7 mouse cellular contexts compared by ENCODE assay signal in the genomic region with DNA sequence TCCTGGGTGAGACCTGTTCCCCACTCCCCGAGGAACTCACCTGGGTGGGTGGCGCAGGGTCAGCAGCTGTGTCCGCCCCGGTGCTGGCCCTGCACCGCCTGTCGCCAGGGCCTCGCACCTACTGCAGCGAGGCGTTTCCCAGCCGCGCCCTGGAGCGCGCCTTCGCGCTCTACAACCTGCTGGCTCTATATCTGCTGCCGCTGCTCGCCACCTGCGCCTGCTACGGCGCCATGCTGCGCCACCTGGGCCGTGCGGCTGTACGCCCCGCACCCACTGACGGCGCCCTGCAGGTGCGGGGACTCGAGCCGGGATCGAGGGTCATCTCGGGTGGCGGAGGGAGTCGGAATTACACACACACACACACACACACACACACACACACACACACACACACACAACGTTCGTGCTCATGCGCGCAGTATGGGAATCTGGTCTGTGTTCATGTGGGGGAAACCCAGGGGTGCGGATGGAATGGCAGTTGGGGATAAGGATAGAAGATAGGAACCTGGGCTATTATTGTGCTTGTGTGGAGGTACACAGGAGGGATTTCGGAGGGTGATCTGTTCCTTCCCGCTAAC. TPM values are rescaled to one million over a fixed set of nuclear protein-coding genes. Genes with fewer than 3 reads are reported as not detected.
DNase-seq lines count a peak whose midpoint lies in the region; ATAC-seq and TF ChIP-seq lines count a peak whose summit lies in the region.

A gene (minus strand): TSS at position 251 of the 578 bp plus-strand sequence.

- no peaks in the 10 kb centered on the region; the same call in 1 of the 2 replicates for H3K27me3 ChIP-seq in thymus, adult 2 months (ENCODE audit: control insufficient read depth, insufficient read depth, low read length)
- H3K27me3 ChIP-seq in embryonic facial prominence, embryonic 10.5 days (replicated peaks; ENCODE audit: low read depth, poor library complexity, severe bottlenecking) = peaks cover 72% of the 10 kb centered on the region
- peaks cover 70% of the 10 kb centered on the region for H3K27me3 ChIP-seq in heart, embryonic 10.5 days (ENCODE audit: insufficient read depth, poor library complexity, severe bottlenecking)
- peaks cover 60% of the 10 kb centered on the region for H3K27me3 ChIP-seq in midbrain, embryonic 16.5 days (ENCODE audit: control insufficient read depth, insufficient read depth, low read depth, low read length)

- peaks cover 28% of the 10 kb centered on the region for H3K4me1 ChIP-seq in thymus, adult 2 months (replicated peaks; ENCODE audit: control insufficient read depth, insufficient read depth, low read length)
- peaks cover 72% of the 10 kb centered on the region for H3K4me1 ChIP-seq in embryonic facial prominence, embryonic 10.5 days
- H3K4me1 ChIP-seq in heart, embryonic 10.5 days = peaks cover 62% of the 10 kb centered on the region
- H3K4me1 ChIP-seq in midbrain, embryonic 16.5 days (ENCODE audit: control insufficient read depth, insufficient read depth, low read length) = peaks cover 33% of the 10 kb centered on the region

- peak within 1 kb of the TSS; percentile 55 for H3K9ac ChIP-seq in midbrain, embryonic 16.5 days (ENCODE audit: low read depth, low read length)

- WGBS in thymus, adult 2 months = 19% methylated on average over 41 of the region's 41 CpGs
- 4% methylated on average over 41 of the region's 41 CpGs for WGBS in embryonic facial prominence, embryonic 10.5 days
- WGBS in heart, embryonic 10.5 days = 5% methylated on average over 41 of the region's 41 CpGs
- WGBS in midbrain, embryonic 16.5 days = 5% methylated on average over 41 of the region's 41 CpGs

- no peak for TF ChIP-seq POLR2A in thymus, adult 2 months (IDR thresholded peaks at IDR 0.05; ENCODE audit: control insufficient read depth, extremely low read depth, insufficient read depth, low read length, poor library complexity)

- 0 out of 2 replicates have a peak, but pooled peaks cover 4% of the 10 kb centered on the region for H3K9me3 ChIP-seq in embryonic facial prominence, embryonic 10.5 days
- H3K9me3 ChIP-seq in heart, embryonic 10.5 days = no peaks in the 10 kb centered on the region
- H3K9me3 ChIP-seq in midbrain, embryonic 16.5 days (replicated peaks; ENCODE audit: control insufficient read depth, low read length, poor library complexity, severe bottlenecking) = no peaks in the 10 kb centered on the region

- DNase-seq in thymus, adult 2 months = no peak
- DNase-seq in thymus, adult 18-20 months = no peak
- peak; percentile 43 for DNase-seq in embryonic facial prominence, embryonic 10.5 days (ENCODE audit: low spot score)
- DNase-seq in heart, embryonic 10.5 days (ENCODE audit: low spot score) = no peak
- DNase-seq in layer of hippocampus, postnatal 36 days = no peak
- DNase-seq in ovary, adult 18-20 months (ENCODE audit: low spot score) = no peak

- no peak for ATAC-seq in midbrain, embryonic 16.5 days

- 0 out of 2 replicates have a peak, but pooled peaks have one; percentile 26 for TF ChIP-seq CTCF in thymus, adult 2 months (IDR thresholded peaks at IDR 0.05; ENCODE audit: borderline replicate concordance, control insufficient read depth, extremely low read depth, insufficient read depth, low read length, poor library complexity)

- H3K4me3 ChIP-seq in thymus, adult 2 months (ENCODE audit: control insufficient read depth, insufficient read depth, low read length) = no peak within 1 kb of the TSS
- peak within 1 kb of the TSS; percentile 89 for H3K4me3 ChIP-seq in embryonic facial prominence, embryonic 10.5 days
- peak within 1 kb of the TSS; percentile 56 for H3K4me3 ChIP-seq in heart, embryonic 10.5 days
- peak within 1 kb of the TSS; percentile 36 for H3K4me3 ChIP-seq in midbrain, embryonic 16.5 days (ENCODE audit: low read depth, low read length)

- no peaks in the 10 kb centered on the region for H3K36me3 ChIP-seq in thymus, adult 2 months (ENCODE audit: control insufficient read depth, insufficient read depth, low read length)
- no peaks in the 10 kb centered on the region for H3K36me3 ChIP-seq in embryonic facial prominence, embryonic 10.5 days (replicated peaks)
- no peaks in the 10 kb centered on the region for H3K36me3 ChIP-seq in heart, embryonic 10.5 days
- H3K36me3 ChIP-seq in midbrain, embryonic 16.5 days (ENCODE audit: control insufficient read depth, insufficient read depth, low read length) = no peaks in the 10 kb centered on the region

- no peak within 1 kb of the TSS for H3K27ac ChIP-seq in thymus, adult 2 months (ENCODE audit: control insufficient read depth, insufficient read depth, low read length)
- peak within 1 kb of the TSS; percentile 24; the same call in 1 of the 2 replicates for H3K27ac ChIP-seq in embryonic facial prominence, embryonic 10.5 days (replicated peaks)
- 0 out of 2 replicates have a peak within 1 kb of the TSS, but pooled peaks have one; percentile 22 for H3K27ac ChIP-seq in heart, embryonic 10.5 days
- H3K27ac ChIP-seq in midbrain, embryonic 16.5 days (ENCODE audit: low read length) = no peak within 1 kb of the TSS

- peak within 1 kb of the TSS; percentile 65 for H3K4me2 ChIP-seq in midbrain, embryonic 16.5 days (ENCODE audit: low read length)

RNA-seq across cellular contexts. Expression of the gene that starts here (rescaled TPM):
- 279 and 303 TPM in 2 replicates for polyA plus RNA-seq in thymus, adult 2 months (2012; rRNA removed)
- 125 and 136 TPM in 2 replicates for polyA plus RNA-seq in embryonic facial prominence, embryonic 10.5 days (2016; fragmentation: Nextera tagmentation; extraction: Ambion mirVana)
- polyA plus RNA-seq in heart, embryonic 10.5 days (2016; fragmentation: Nextera tagmentation; extraction: Ambion mirVana) = 88.7 and 96.0 TPM in 2 replicates
- total RNA-seq in layer of hippocampus, postnatal 36 days (2021) = 100 to 1,000 TPM; 397 to 399 TPM
- 273 and 293 TPM in 2 replicates for polyA plus RNA-seq in midbrain, embryonic 16.5 days (2015; fragmentation: Nextera tagmentation; extraction: Ambion mirVana)

Comparison
In these comparisons a context has a peak if more than half of its experiments do, and no peak if none do; other contexts are left out.
1. H3K27ac ChIP-seq: peak in embryonic facial prominence, embryonic 10.5 days (single experiment) and heart, embryonic 10.5 days (single experiment); none in thymus, adult 2 months (single experiment) and midbrain, embryonic 16.5 days (single experiment).